Mouse (Mus musculus) spleen, adult 2 months (tissue): ENCODE measurements at regions not wholly inside any gene's neighbourhood (a gene's known extent, or its start where the extent isn't known, plus 50 kb on each side); places are given as distances from the start of the nearest gene placed in this dataset.

ENCODE experiments used
- DNase-seq, 2 experiments: peaks; one replicate each; pipeline versions ENCODE4 v3.0.0 to v3.0.0-alpha.2; 2012 to 2021; ENCODE audit warnings: low spot score in 2 of 2, low read depth in 1 of 2
- H3K27ac ChIP-seq: fragments of 200-500 bp; 2 replicates; pipeline ENCODE4 v1.5.1; 2012; ENCODE audit warnings: low read length, inconsistent platforms; ENCODE audit not compliant: insufficient read depth
- H3K27me3 ChIP-seq: fragments of 200-500 bp; 2 replicates; pipeline ENCODE4 v1.6.1; 2012; ENCODE audit warnings: mild to moderate bottlenecking, moderate library complexity, low read length, inconsistent platforms; ENCODE audit not compliant: control insufficient read depth, insufficient read depth
- H3K36me3 ChIP-seq: fragments of 200-500 bp; 2 replicates; pipeline ENCODE4 v1.6.1; 2012; ENCODE audit warnings: mild to moderate bottlenecking, low read length, inconsistent platforms; ENCODE audit not compliant: control insufficient read depth, insufficient read depth
- H3K4me1 ChIP-seq: fragments of 200-500 bp; 2 replicates; pipeline ENCODE4 v1.6.1; 2011; ENCODE audit warnings: inconsistent platforms; ENCODE audit not compliant: control insufficient read depth, insufficient read depth, insufficient read length
- H3K4me3 ChIP-seq: fragments of 200-500 bp; 2 replicates; pipeline ENCODE4 v1.5.1; 2011; ENCODE audit warnings: mild to moderate bottlenecking, inconsistent platforms; ENCODE audit not compliant: insufficient read depth, insufficient read length; ENCODE audit errors: extremely low read depth
- CTCF ChIP-seq: fragments of 200-500 bp; IDR thresholded peaks from 2 replicates; pipeline ENCODE4 v1.5.1; 2011; ENCODE audit warnings: mild to moderate bottlenecking, inconsistent platforms; ENCODE audit not compliant: insufficient read depth, insufficient read length, insufficient replicate concordance; ENCODE audit errors: extremely low read depth
- POLR2A ChIP-seq: fragments of 200-500 bp; IDR thresholded peaks from 2 replicates; pipeline ENCODE4 v1.6.1; 2011; ENCODE audit warnings: low read depth, low read length, inconsistent platforms
- WGBS: fragments of 180-500 bp; shearing (Covaris S2); methylation state at CpG from one replicate; pipeline ENCODE4 v1.1.7; 2018; 5-methylcytosine and 5-hydroxymethylcytosine counted together

DNA sequence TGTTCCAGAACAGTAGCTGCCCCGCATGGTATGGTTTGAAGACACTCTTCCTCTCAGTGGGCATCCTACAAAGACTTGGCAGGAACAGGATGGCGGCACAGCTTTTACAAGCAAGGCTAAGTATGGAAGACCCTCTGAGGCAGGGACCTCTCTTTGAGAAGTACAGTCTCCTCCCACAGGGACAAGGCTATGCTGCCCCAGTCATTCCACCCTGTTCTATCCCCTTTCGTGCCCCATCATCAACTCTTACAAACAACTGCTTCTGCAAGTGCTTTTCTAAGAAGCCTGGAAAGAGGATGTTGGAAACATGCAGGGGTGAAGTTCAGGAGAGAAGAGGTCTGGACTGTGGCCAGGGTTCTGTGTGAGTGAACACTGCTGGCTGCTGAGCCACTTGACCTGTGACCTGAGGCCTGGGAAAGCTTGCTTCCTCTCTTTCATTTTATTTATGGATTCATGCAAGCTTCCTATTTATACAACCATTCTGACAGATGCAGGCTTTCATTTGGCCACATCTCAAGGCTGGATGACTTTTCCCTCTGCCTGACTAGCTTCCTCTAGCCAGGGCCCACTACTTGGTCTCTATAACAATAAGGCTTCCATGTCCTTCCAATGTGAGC lies 107.1 kb upstream of the Nck2 start:
- no peaks in the 10 kb centered on the region for H3K27me3 ChIP-seq
- DNase-seq = no peak
- H3K27ac ChIP-seq = no peak overlapping the region
- H3K4me3 ChIP-seq = no peak overlapping the region
- no peak for TF ChIP-seq POLR2A
- TF ChIP-seq CTCF = no peak
- 78% methylated on average over 3 of the region's 3 CpGs for WGBS
- no peaks in the 10 kb centered on the region for H3K36me3 ChIP-seq
- no peaks in the 10 kb centered on the region for H3K4me1 ChIP-seq

DNA sequence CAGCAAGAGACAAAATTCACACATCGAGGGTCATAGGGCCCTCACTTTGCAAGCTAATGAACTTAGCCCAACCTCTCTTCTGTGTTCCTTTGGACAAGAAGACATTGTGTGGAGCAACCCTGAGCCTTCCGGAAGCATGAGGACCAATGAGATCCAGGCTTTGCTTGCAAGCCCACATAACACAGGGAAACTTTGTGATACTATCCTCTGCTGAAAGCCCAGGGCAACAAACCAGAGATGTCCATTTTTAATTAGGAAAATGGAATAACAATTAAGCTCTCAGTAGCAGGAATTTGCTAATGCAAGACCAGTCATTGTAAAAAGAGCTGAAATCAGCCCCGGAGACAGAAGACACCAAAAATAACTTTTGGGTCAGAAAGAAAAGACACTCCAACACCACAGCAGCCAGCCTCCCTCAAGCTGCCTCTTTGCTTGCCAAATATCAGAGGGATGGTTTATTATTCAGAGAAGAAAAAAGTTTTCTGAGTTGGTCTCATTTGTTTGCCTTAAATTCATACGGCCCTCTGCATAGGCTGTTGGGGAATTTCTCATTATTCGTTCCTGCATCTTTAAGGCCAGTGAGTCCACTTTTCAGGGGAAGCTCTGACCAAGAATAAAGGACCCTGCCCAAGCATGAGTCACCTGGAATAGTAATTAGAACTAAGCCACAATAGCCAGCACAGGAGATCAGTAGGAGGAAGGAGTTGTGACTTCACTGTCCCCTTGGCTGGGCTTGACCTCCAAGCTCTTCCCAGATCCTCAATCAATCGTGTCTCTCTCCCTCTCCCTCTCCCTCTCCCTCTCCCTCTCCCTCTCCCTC lies 106.1 kb upstream of the Nck2 start:
- WGBS = 82% methylated on average over 6 of the region's 6 CpGs
- Histone ChIP-seq H3K27ac (no peak overlapping the region), H3K27me3 (no peaks in the 10 kb centered on the region), H3K4me1 (no peaks in the 10 kb centered on the region), H3K36me3 (no peaks in the 10 kb centered on the region), H3K4me3 (no peak overlapping the region)
- TF ChIP-seq CTCF (no peak), POLR2A (no peak)
- no peak for DNase-seq

DNA sequence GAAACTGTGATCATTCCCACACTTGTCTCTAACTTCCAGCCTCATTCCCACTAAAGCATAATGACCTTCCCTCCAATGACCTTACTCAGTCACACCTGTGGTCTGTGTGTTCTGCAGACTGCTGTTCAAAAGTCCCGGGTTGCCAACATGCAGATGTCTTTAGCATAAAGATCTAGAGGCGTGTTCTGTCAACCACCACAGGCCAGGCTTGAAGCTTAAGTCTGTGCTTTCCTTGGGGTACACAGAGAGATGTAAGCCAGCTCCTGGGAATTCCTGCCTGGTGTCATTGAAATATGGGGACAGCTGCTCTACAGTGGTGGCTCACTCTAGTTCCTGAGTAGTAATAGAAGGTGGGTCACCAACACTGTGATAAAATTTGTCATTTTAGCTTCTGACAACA lies 101.5 kb upstream of the Nck2 start:
- TF ChIP-seq CTCF = no peak
- TF ChIP-seq POLR2A = no peak
- Histone ChIP-seq H3K4me1 (no peaks in the 10 kb centered on the region), H3K27ac (no peak overlapping the region), H3K27me3 (no peaks in the 10 kb centered on the region), H3K36me3 (no peaks in the 10 kb centered on the region), H3K4me3 (no peak overlapping the region)
- 85% methylated on average over 2 of the region's 2 CpGs for WGBS
- DNase-seq = no peak

DNA sequence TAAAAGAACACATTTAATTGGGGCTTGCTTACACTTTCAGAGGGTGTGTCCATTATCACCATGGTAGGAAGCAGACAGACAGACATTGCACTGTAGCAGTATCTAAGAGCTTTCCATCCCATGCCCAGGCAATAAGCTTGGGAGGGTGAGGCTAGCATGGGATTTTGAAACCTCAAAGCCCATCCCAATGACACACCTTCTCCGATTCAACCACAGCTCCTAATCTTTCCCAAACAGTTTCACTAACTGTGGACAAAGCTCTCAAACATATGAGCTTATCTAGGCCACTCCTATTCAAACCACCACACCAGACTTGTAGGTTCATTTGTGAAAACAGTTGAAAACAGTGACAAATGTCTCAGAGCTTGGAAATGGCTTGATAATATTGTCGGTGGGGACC lies 101.0 kb upstream of the Nck2 start:
- Histone ChIP-seq H3K36me3 (no peaks in the 10 kb centered on the region), H3K4me1 (no peaks in the 10 kb centered on the region), H3K27ac (no peak overlapping the region), H3K4me3 (no peak overlapping the region), H3K27me3 (no peaks in the 10 kb centered on the region)
- 73% methylated on average over 2 of the region's 2 CpGs for WGBS
- no peak for DNase-seq
- TF ChIP-seq CTCF (no peak), POLR2A (no peak)

DNA sequence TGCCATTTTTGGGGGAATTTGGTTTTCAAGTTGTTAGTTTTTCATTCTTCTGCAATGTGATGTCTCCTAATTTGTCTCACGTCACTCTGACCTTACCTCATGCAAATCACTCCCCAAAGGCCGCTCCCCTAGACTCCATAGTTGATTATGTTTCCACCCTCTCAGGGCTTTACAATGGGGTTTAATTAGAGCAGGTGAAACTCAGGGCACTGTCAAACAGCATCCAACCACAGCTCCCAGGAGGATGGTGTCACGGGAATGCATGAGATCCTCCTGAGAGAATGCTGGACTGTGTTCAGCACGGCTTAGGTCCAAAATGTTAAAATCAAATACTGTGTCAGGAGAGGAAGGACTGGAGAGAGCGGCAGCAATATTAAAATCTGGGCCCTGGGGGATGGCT lies 100.4 kb upstream of the Nck2 start:
- no peaks in the 10 kb centered on the region for H3K4me1 ChIP-seq
- DNase-seq = no peak
- H3K27me3 ChIP-seq = no peaks in the 10 kb centered on the region
- H3K36me3 ChIP-seq = no peaks in the 10 kb centered on the region
- no peak overlapping the region for H3K4me3 ChIP-seq
- 75% methylated on average over 5 of the region's 5 CpGs for WGBS
- H3K27ac ChIP-seq = no peak overlapping the region
- no peak for TF ChIP-seq CTCF
- TF ChIP-seq POLR2A = no peak

DNA sequence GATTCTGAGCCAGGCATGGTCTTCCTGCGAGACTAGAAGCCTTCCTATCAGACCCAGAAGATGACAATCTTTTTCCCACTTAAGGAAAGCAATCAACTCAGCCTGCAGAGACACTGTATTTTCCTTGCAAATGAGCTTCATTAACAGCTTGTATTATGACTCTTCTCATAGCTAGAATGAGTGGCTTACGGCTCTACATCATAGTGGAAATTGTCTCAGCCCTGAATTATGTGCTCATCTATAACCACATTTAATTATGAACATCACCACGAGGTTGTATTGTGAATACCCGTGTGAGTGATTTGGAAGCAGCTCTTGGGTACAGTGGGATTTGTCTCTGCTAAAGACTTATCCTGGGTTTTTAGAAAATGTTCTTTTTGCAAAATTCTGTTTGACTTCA lies 97.2 kb upstream of the Nck2 start:
- TF ChIP-seq CTCF (no peak), POLR2A (no peak)
- Histone ChIP-seq H3K4me1 (no peaks in the 10 kb centered on the region), H3K4me3 (no peak overlapping the region), H3K27me3 (no peaks in the 10 kb centered on the region), H3K27ac (no peak overlapping the region), H3K36me3 (no peaks in the 10 kb centered on the region)
- no peak for DNase-seq
- 84% methylated on average over 4 of the region's 4 CpGs for WGBS

DNA sequence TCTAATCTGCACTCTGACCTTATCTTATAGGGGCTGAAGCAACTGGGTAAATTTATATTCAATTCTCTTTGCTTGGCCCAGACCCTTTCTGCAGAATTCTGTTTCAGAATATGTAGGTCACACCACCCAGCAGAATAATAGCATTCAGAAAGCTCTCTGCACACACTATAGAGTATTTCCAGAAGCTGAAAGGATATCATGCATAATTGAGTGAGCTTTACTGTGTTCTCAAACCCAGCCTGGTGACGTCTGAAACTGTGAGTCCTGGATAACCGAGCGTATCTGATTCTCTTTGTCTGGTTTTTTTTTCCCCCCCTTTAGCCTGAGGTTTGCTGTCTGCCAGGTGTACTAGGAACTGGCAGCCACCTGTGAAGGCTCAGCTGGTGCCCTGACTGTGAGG lies 94.4 kb upstream of the Nck2 start:
- 83% methylated on average over 3 of the region's 3 CpGs for WGBS
- H3K27me3 ChIP-seq = no peaks in the 10 kb centered on the region
- H3K4me3 ChIP-seq = no peak overlapping the region
- no peaks in the 10 kb centered on the region for H3K36me3 ChIP-seq
- TF ChIP-seq POLR2A = no peak
- no peak for TF ChIP-seq CTCF
- H3K27ac ChIP-seq = no peak overlapping the region
- DNase-seq = no peak
- H3K4me1 ChIP-seq = no peaks in the 10 kb centered on the region
